Mouse (Mus musculus): Measurements from ENCODE around the gene Saa2.

DNA sequence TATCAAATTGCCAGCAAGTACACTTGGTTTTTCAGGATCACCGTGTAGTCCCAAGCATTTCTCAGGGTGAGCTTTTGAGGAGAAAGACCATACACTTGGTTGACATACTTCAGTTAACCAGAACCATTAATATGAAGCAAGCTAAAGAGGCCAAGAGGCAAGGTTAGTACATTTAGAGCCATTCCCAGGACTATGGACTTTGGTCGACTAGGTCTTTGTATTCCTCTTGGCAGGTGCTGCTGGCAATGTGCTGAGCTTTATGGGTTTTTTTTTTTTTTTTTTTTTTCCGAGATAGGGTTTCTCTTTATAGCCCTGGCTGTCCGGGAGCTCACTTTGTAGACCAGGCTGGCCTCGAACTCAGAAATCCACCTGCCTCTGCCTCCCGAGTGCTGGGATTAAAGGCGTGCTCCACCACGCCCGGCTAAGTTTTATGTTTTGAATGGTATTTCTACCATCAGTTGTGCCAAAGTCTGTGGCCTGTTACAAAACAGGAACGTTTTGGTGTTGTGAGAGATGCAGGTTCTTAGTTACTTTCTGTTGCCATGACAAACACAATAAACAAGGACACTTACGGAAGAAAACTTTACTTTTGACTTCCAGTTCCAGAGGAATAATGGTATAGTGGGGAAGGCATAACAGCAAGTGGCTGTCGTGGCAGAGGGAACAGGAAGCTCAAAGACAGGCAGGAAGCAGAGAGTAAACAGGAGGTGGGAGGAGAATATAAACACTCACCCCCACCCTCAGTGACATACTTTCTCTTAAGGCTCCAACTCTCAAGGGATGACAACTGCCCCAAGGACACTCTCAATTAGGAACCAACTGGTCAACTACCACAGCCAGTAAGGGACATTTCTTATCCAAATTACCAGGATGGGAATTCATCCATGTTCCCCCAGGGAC lies 12.8 kb upstream of the Saa2 start:
- TF ChIP-seq CTCF (IDR thresholded peaks at IDR 0.05; ENCODE audit: low read depth) (no peak), EP300 (IDR thresholded peaks at IDR 0.05; ENCODE audit: low read depth) (no peak)

Data from heart, postnatal 0 days (tissue).